Mouse (Mus musculus) testis, adult 2 months (tissue): Measurements from ENCODE around the gene Hsf5. TPM values are rescaled to one million over a fixed set of nuclear protein-coding genes. Genes with fewer than 3 reads are reported as not detected.

Source experiments
- H3K27ac ChIP-seq: fragments of 200-500 bp; 2 replicates; pipeline ENCODE4 v1.5.1; 2012; ENCODE audit warnings: low read depth, low read length; ENCODE audit not compliant: control insufficient read depth, insufficient read depth
- H3K27me3 ChIP-seq: fragments of 200-500 bp; 2 replicates; pipeline ENCODE4 v1.6.1; 2012; ENCODE audit warnings: mild to moderate bottlenecking, low read length, moderate library complexity; ENCODE audit not compliant: control insufficient read depth, insufficient read depth
- H3K36me3 ChIP-seq: fragments of 200-500 bp; 2 replicates; pipeline ENCODE4 v1.6.1; 2012; ENCODE audit warnings: mild to moderate bottlenecking, low read length; ENCODE audit not compliant: control insufficient read depth, insufficient read depth
- H3K4me1 ChIP-seq: fragments of 200-500 bp; 2 replicates; pipeline ENCODE4 v1.6.1; 2012; ENCODE audit warnings: low read length; ENCODE audit not compliant: control insufficient read depth, insufficient read depth
- H3K4me3 ChIP-seq: fragments of 200-500 bp; 2 replicates; pipeline ENCODE4 v1.5.1; 2012; ENCODE audit warnings: low read depth, mild to moderate bottlenecking, low read length, moderate library complexity, mixed read lengths; ENCODE audit not compliant: control insufficient read depth
- CTCF ChIP-seq: fragments of 200-500 bp; IDR thresholded peaks from 2 replicates; pipeline ENCODE4 v1.5.1; 2012; ENCODE audit warnings: low read depth, mild to moderate bottlenecking, inconsistent platforms, low read length, moderate library complexity; ENCODE audit not compliant: control insufficient read depth, insufficient read depth, insufficient replicate concordance
- POLR2A ChIP-seq: fragments of 200-500 bp; IDR thresholded peaks from 2 replicates; pipeline ENCODE4 v1.6.1; 2012; ENCODE audit warnings: low read depth, mild to moderate bottlenecking, inconsistent platforms, low read length, moderate library complexity; ENCODE audit not compliant: control insufficient read depth
- polyA plus RNA-seq: library from polyadenylated mRNA; depleted of rRNA; stranded (reverse); fragments of >200 nt; gene quantifications from 2 replicates; pipeline ENCODE4 v1.2.3, GENCODE M21; 2012

Gene Hsf5
- polyA plus RNA-seq, 1 experiment, result 89.4 TPM

DNA sequence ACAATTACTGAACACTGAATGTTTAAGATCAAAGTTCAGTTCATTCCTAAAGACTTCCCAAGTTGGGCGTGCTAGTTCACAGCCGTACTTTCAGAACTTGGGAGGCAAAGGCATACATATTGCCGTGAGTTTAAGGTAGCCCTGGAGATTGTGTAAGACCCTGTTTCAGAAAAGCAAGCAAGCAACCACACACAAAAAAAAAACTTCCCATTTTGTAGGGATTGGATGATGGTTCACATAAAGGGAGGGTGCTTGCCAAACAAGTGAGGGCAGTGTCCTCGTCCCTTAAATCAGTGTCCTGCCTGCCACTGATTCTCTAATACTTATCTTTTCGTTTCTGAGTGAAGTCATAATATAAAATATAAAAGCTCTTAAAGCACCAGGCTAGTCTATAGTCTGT, 37.7 kb downstream of the Hsf5 start:
- H3K27me3 ChIP-seq, result no peaks in the 10 kb centered on the region
- 0 out of 2 replicates have a peak, but pooled peaks cover 2% of the 10 kb centered on the region for H3K36me3 ChIP-seq
- no peak overlapping the region for H3K4me3 ChIP-seq
- H3K4me1 ChIP-seq, result no peaks in the 10 kb centered on the region
- TF ChIP-seq POLR2A (no peak), CTCF (no peak)
- H3K27ac ChIP-seq, result no peak overlapping the region

DNA sequence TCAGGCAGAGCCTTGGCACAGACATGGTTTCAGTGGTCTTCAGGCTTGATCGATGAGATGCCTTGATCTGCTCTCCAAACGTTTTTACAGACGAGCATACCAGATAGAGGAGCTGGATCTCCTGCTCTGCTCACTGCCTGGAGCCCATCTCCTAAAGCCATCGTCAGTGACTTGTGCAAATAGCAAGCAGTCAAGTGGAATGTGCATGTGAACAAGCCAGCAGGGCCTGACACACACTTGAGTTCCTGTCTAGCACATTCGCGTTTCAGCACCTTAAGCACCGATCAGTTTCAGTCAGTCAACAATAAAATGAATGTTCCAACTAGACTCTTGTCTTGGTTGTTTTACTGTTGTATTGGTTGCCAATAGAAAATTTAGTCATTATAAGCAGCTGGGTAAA, 42.3 kb downstream of the Hsf5 start:
- Histone ChIP-seq H3K27me3 (no peaks in the 10 kb centered on the region), H3K4me1 (no peaks in the 10 kb centered on the region; the same call in 1 of the 2 replicates), H3K36me3 (0 out of 2 replicates have a peak, but pooled peaks cover 2% of the 10 kb centered on the region), H3K4me3 (no peak overlapping the region), H3K27ac (no peak overlapping the region)
- TF ChIP-seq POLR2A (no peak), CTCF (no peak)

DNA sequence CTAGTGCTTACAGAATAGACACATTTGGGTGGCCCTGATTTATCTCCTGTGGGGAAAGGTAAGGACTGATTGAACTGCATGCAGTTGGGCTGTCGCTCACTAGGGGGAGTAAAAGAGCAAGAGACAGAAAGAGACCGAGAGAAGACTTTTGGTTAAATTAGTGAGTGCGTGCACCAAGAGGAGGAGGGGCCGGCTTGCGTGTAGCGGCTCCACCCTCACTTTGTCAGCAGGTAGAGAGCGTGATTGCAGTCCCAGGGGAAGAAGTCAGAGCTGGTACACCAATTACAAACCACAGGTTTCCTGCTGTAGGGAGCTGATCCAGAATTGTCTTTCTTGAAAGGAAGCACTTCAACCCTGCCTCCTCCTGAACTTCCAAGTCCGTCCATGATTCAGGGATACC, 45.4 kb downstream of the Hsf5 start, which contains the start of gene Rnf43:
TSS of gene Rnf43 (plus strand) at position 316 of the 400 bp plus-strand sequence.
- H3K27ac ChIP-seq, result no peak within 1 kb of the TSS
- no peak for TF ChIP-seq POLR2A
- no peak for TF ChIP-seq CTCF
- H3K36me3 ChIP-seq, result peaks cover 1% of the 10 kb centered on the region; the same call in 1 of the 2 replicates
- H3K4me1 ChIP-seq, result no peaks in the 10 kb centered on the region; the same call in 1 of the 2 replicates
- H3K4me3 ChIP-seq, result peak within 1 kb of the TSS; percentile 17
- H3K27me3 ChIP-seq, result no peaks in the 10 kb centered on the region

DNA sequence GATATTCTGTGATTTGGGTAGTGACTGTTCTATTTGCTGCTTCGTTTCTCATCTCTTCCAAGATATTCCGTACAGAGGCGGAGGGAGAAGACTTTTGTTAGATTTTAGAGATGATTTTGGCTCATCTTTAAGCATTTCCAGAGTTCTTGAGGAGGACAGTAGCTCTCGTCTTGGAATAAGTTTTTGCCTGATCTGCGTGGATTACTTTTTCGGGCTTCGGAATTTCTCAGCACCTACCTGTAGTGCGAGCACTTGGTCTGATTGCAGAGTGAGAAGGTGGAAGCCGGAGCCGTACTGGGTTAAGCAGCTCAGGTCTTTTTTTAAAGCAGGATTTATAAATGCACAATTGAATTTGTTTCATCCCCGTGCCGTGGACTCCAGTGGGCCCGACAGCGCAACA, 45.9 kb downstream of the Hsf5 start:
- no peak overlapping the region for H3K27ac ChIP-seq

DNA sequence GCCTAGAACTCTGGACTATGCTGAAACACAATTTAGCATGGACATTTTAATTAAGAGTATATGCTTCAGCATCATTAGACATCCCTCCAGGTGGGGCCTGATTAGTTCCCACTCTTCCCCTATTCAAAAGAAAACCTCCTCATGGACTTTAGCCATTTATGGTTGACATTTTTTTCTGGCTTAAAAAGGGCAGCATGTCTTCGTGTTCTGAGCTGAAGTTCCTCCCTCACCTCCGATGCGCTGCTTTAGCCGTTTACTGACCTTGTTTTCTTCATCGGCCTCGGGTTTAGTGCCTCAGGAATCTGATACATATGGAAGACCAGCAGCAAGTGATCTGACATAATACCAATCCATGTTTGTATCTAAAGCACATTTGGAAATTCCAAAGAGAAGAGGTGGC, 47.0 kb downstream of the Hsf5 start:
- Histone ChIP-seq H3K36me3 (peaks cover 1% of the 10 kb centered on the region; the same call in 1 of the 2 replicates), H3K27me3 (no peaks in the 10 kb centered on the region), H3K4me3 (no peak overlapping the region), H3K27ac (no peak overlapping the region), H3K4me1 (no peaks in the 10 kb centered on the region; the same call in 1 of the 2 replicates)
- no peak for TF ChIP-seq CTCF
- no peak for TF ChIP-seq POLR2A

More for the DNA sequence above, 45.9 kb downstream of the Hsf5 start:
- Histone ChIP-seq H3K27me3 (no peaks in the 10 kb centered on the region), H3K4me3 (peak overlapping the region; percentile 17), H3K4me1 (no peaks in the 10 kb centered on the region; the same call in 1 of the 2 replicates), H3K36me3 (peaks cover 1% of the 10 kb centered on the region; the same call in 1 of the 2 replicates)
- TF ChIP-seq CTCF (no peak), POLR2A (no peak)

DNA sequence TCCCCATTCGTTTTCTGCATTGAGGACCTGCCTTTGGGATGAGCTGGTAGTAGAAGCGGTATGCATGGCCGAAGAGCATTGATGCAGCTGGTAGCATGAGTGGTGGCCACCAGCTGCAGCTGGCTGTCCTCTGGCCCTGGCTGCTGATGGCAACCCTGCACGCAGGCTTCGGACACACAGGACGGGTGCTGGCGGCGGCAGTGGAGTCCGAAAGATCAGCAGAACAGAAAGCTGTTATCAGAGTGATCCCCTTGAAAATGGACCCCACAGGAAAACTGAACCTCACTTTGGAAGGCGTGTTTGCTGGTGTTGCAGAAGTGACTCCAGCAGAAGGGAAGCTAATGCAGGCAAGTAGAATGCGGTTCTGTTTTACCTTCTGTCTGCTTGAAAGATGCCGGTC, 47.6 kb downstream of the Hsf5 start:
- Histone ChIP-seq H3K27me3 (no peaks in the 10 kb centered on the region), H3K36me3 (peaks cover 1% of the 10 kb centered on the region; the same call in 1 of the 2 replicates), H3K4me1 (no peaks in the 10 kb centered on the region; the same call in 1 of the 2 replicates), H3K27ac (no peak overlapping the region), H3K4me3 (no peak overlapping the region)
- TF ChIP-seq POLR2A (no peak), CTCF (no peak)

DNA sequence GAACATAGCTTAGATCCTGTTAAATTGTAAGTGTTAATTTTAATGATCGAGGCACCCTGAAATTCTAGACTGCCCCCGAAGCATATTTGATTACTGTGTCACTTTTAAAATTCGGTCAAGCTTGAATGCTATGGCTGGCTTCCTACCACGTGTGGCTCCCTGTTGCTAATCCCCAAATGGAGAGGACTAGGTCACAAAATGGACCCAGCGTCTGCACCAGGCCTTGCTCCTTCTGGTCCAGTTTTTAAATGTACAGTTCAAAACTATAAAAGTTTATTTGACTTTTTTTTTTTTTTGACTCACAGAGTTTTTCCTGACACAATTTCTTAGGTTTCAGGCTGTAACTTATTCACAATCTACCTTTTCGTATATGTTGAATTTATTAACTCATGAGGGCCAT, 48.3 kb downstream of the Hsf5 start:
- no peaks in the 10 kb centered on the region; the same call in 1 of the 2 replicates for H3K4me1 ChIP-seq
- TF ChIP-seq CTCF (no peak), POLR2A (no peak)
- no peak overlapping the region for H3K4me3 ChIP-seq

More for the DNA sequence above, 48.3 kb downstream of the Hsf5 start:
- H3K27ac ChIP-seq, result no peak overlapping the region
- H3K36me3 ChIP-seq, result peaks cover 1% of the 10 kb centered on the region; the same call in 1 of the 2 replicates
- H3K27me3 ChIP-seq, result no peaks in the 10 kb centered on the region
